Mouse (Mus musculus) left cerebral cortex, adult 2 months (tissue): ENCODE measurements around the gene Fbxo11. TPM values are rescaled to one million over a fixed set of nuclear protein-coding genes. Genes with fewer than 3 reads are reported as not detected.

Experiments
- DNase-seq, 2 experiments: peaks; one replicate each; pipeline ENCODE4 v3.0.0; 2021 to 2022; ENCODE audit warnings: low spot score in 2 of 2, mixed read lengths in 1 of 2; ENCODE audit errors: extremely low spot score in 1 of 2
- H3K27ac ChIP-seq: fragments of 200-600 bp; 2 replicates; pipeline ENCODE4 v1.8.1; 2022
- H3K4me3 ChIP-seq: fragments of 200-600 bp; 2 replicates; pipeline ENCODE4 v1.8.1; 2022
- CTCF ChIP-seq: fragments of 200-600 bp; IDR thresholded peaks from 2 replicates; pipeline ENCODE4 v1.8.1; 2022; ENCODE audit warnings: antibody characterized with exemption, mild to moderate bottlenecking, moderate library complexity
- intact Hi-C: fragments of 180-260 bp; cut with DNase I; formaldehyde crosslinking; loops from one replicate; pipeline ENCODE4 v1.15.1; 2025
- total RNA-seq, 2 experiments: library from RNA; stranded (reverse); gene quantifications; 2 replicates each; pipeline ENCODE4 v1.2.3; 2021

The Fbxo11 gene
- total RNA-seq, 2 experiments from 2014 or later = 113 to 128 TPM

GRCm38 (mm10) chr17:87948965-87949584, 116.0 kb downstream of the Fbxo11 start:
- Histone ChIP-seq H3K27ac (no peak overlapping the region), H3K4me3 (no peak overlapping the region)
- TF ChIP-seq CTCF = peak; percentile 100
- intact Hi-C loops = loop anchor here (1.0 to 5.0 kb wide), 3 partner anchors 67 to 347 kb away; no protein-coding TSS in a partner anchor
- peak; percentile 77 to 89 for DNase-seq

Other genes starting within 250 kb of the Fbxo11 start
- gene Rpl36-ps4, start 144.3 kb downstream of the Fbxo11 start, total RNA-seq = not detected
- gene Msh6, start 90.2 kb downstream of the Fbxo11 start, total RNA-seq = 10 to 100 TPM; 14.4 to 15.4 TPM